8 mouse cellular contexts compared by ENCODE assay signal in the genomic region with DNA sequence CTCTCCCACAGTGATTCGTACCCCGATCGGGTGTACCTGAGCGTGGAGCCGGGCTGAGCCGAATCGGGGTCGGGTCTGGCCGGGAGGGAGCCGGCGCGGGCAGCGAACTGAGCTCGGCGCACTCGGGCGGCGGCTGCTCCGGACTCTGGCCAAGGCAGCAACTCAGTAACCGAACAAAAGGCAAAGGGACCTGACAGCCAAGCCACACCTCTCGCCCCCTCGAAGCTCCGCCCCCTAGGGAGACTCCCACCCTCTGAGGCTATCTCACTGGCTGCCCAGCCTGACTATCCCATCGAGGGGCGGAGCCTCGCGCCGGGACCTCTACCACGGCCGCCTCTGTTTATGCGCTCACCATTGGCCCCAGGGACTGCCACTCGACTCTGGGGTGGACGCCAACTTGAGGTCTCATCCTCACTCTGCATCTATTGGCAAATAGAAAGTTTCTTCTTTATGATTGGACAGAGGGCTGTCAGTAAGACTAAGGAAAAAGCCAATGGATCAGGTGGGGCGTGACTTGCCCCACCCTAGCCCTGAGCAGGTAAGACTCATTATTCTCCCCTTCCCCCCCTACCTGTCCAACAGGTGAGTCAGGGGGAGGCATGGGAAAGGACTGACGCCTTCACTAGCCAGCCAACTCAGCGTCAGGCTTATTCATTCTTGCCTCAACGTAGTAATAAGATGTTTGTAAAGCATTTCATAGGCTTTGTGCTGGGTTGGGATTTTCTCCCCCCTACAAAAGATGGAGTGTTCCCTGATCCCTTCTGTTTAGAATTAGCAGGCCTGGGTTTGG. TPM values are rescaled to one million over a fixed set of nuclear protein-coding genes. Genes with fewer than 3 reads are reported as not detected.
DNase-seq lines count a peak whose midpoint lies in the region; ATAC-seq and TF ChIP-seq lines count a peak whose summit lies in the region.

Jup (minus strand) TSS at position 164 of the 790 bp plus-strand sequence.

- peak within 1 kb of the TSS; percentile 43 for H3K27ac ChIP-seq in ES-Bruce4 (ENCODE audit: insufficient read depth, low read length)
- H3K27ac ChIP-seq in forebrain, embryonic 14.5 days (ENCODE audit: low read depth, low read length) = 0 out of 2 replicates have a peak within 1 kb of the TSS, but pooled peaks have one; percentile 39
- peak within 1 kb of the TSS; percentile 77 for H3K27ac ChIP-seq in neural tube, embryonic 15.5 days (replicated peaks)

- TF ChIP-seq EP300 in ES-Bruce4 (IDR thresholded peaks at IDR 0.05; ENCODE audit: insufficient read depth, low read depth, low read length) = peak; percentile 65; the same call in 1 of the 2 replicates

- DNase-seq in cerebellum, adult 11 months = peak; percentile 100
- DNase-seq in forebrain, embryonic 14.5 days (ENCODE audit: low spot score) = peak; percentile 98
- peak; percentile 99 for DNase-seq in heart, postnatal 14 days
- peak; percentile 100 for DNase-seq in layer of hippocampus, adult 11-12 months (ENCODE audit: low spot score)
- DNase-seq in lung, adult 18-20 months = peak; percentile 100
- DNase-seq in testis, postnatal 14 days (ENCODE audit: low spot score) = peak; percentile 98

- peaks cover 6% of the 10 kb centered on the region for H3K4me1 ChIP-seq in ES-Bruce4 (ENCODE audit: control insufficient read depth, insufficient read depth, low read length)
- peaks cover 13% of the 10 kb centered on the region; the same call in 1 of the 2 replicates for H3K4me1 ChIP-seq in forebrain, embryonic 14.5 days (ENCODE audit: control insufficient read depth, insufficient read depth, low read length)
- peaks cover 35% of the 10 kb centered on the region for H3K4me1 ChIP-seq in neural tube, embryonic 15.5 days

- H3K27me3 ChIP-seq in ES-Bruce4 (ENCODE audit: control insufficient read depth, insufficient read depth, low read length, poor library complexity, severe bottlenecking) = no peaks in the 10 kb centered on the region
- H3K27me3 ChIP-seq in forebrain, embryonic 14.5 days (replicated peaks; ENCODE audit: control insufficient read depth, insufficient read depth, low read length) = peaks cover 14% of the 10 kb centered on the region; the same call in 1 of the 2 replicates
- 0 out of 2 replicates have a peak, but pooled peaks cover 3% of the 10 kb centered on the region for H3K27me3 ChIP-seq in neural tube, embryonic 15.5 days (replicated peaks)

- H3K9ac ChIP-seq in ES-Bruce4 (ENCODE audit: low read depth, poor library complexity, severe bottlenecking) = peak within 1 kb of the TSS; percentile 7
- peak within 1 kb of the TSS; percentile 76 for H3K9ac ChIP-seq in forebrain, embryonic 14.5 days (ENCODE audit: low read length)
- peak within 1 kb of the TSS; percentile 72 for H3K9ac ChIP-seq in neural tube, embryonic 15.5 days (replicated peaks)

- intact Hi-C loops in heart, postnatal 14 days (cut with DNase I) = loop anchor here (5.0 kb wide), 1 partner anchor 75 kb away; no protein-coding TSS in a partner anchor

- TF ChIP-seq POLR2A in ES-Bruce4 (IDR thresholded peaks at IDR 0.05; ENCODE audit: insufficient read depth, low read length) = peak; percentile 76

- peak within 1 kb of the TSS; percentile 72 for H3K4me3 ChIP-seq in ES-Bruce4 (ENCODE audit: low read depth, low read length)
- peak within 1 kb of the TSS; percentile 69 for H3K4me3 ChIP-seq in forebrain, embryonic 14.5 days (ENCODE audit: low read depth, low read length)
- H3K4me3 ChIP-seq in neural tube, embryonic 15.5 days (replicated peaks) = peak within 1 kb of the TSS; percentile 61

- no peaks in the 10 kb centered on the region for H3K9me3 ChIP-seq in ES-Bruce4 (replicated peaks; ENCODE audit: control insufficient read depth, insufficient read depth, low read length, poor library complexity, severe bottlenecking)
- H3K9me3 ChIP-seq in forebrain, embryonic 14.5 days (replicated peaks; ENCODE audit: control insufficient read depth, low read length) = no peaks in the 10 kb centered on the region
- H3K9me3 ChIP-seq in neural tube, embryonic 15.5 days (replicated peaks) = no peaks in the 10 kb centered on the region

- H3K36me3 ChIP-seq in ES-Bruce4 (ENCODE audit: control insufficient read depth, insufficient read depth, low read length, poor library complexity, severe bottlenecking) = no peaks in the 10 kb centered on the region
- H3K36me3 ChIP-seq in forebrain, embryonic 14.5 days (ENCODE audit: control insufficient read depth, insufficient read depth, low read length) = no peaks in the 10 kb centered on the region
- H3K36me3 ChIP-seq in neural tube, embryonic 15.5 days = no peaks in the 10 kb centered on the region

- under 1% methylated on average over 37 of the region's 37 CpGs for WGBS in forebrain, embryonic 14.5 days
- under 1% methylated on average over 37 of the region's 37 CpGs for WGBS in neural tube, embryonic 15.5 days

- peak within 1 kb of the TSS; percentile 62 for H3K4me2 ChIP-seq in forebrain, embryonic 14.5 days (ENCODE audit: low read length)
- H3K4me2 ChIP-seq in neural tube, embryonic 15.5 days = peak within 1 kb of the TSS; percentile 64

- ATAC-seq in forebrain, embryonic 14.5 days = peak; percentile 99
- peak; percentile 98 for ATAC-seq in neural tube, embryonic 15.5 days (ENCODE audit: low FRiP score)

- TF ChIP-seq CTCF in ES-Bruce4 (IDR thresholded peaks at IDR 0.05; ENCODE audit: low read depth, low read length) = no peak

RNA-seq across cellular contexts. Expression of gene Jup, which starts in this region (rescaled TPM):
- polyA plus RNA-seq in ES-Bruce4 (2011; ENCODE audit: insufficient read depth, insufficient read length, low read depth, missing spikeins) = 166 and 171 TPM in 2 replicates
- 33.3 and 50.8 TPM in 2 replicates for polyA plus RNA-seq in forebrain, embryonic 14.5 days (2014; fragmentation: Nextera tagmentation; extraction: Ambion mirVana)
- 100 to 1,000 TPM; 232 to 245 TPM for total RNA-seq in heart, postnatal 14 days (2021)
- 58.2 and 74.6 TPM in 2 replicates for polyA plus RNA-seq in neural tube, embryonic 15.5 days (2015; fragmentation: Nextera tagmentation; extraction: Ambion mirVana)

Comparison
In these comparisons a context has a peak if more than half of its experiments do, and no peak if none do; other contexts are left out.
1. Peak in every context shown above with its lines: DNase-seq, ATAC-seq, H3K4me3 ChIP-seq and H3K27ac ChIP-seq.
2. H3K9ac ChIP-seq: peak in every context shown above with its lines; median percentile 76 in forebrain, embryonic 14.5 days; 72 in neural tube, embryonic 15.5 days; 7 in ES-Bruce4.